In the genomic region with DNA sequence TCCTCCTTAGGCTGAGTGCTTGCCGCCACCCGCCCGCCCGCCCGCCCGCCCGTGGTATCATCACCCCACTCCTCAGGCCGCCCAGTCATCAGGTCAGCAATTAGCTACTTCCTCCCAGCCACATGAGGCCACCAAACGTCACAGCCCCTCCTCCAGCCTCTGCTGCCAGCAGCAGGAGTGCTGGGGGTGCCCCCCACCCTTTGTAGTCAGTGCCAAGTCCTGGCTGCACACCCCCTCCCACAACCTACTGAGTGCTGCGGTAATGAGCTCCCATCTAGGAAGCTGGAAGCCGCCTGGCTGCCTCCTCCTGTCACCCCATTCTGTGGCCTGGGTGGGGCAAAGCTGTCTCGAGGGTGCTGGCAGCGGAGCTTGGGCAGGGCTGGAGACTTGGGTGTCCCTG, we compare ENCODE assay signal across 9 mouse cellular contexts.
DNase-seq lines count a peak whose midpoint lies in the region; ATAC-seq and TF ChIP-seq lines count a peak whose summit lies in the region.
"Had no signal": no experiment of that assay in that cellular context is flagged by ENCODE, and none has a peak within 500 bp of the region (broad histone marks: within the 10 kb centered on the region; RNA-seq: fewer than 3 reads in every experiment).

No protein-coding gene starts in this region.

- peaks cover 48% of the 10 kb centered on the region for H3K27me3 ChIP-seq in hindbrain, embryonic 10.5 days (ENCODE audit: insufficient read depth, poor library complexity, severe bottlenecking)
- peaks cover 23% of the 10 kb centered on the region for H3K27me3 ChIP-seq in hindbrain, embryonic 12.5 days
- peaks cover 38% of the 10 kb centered on the region for H3K27me3 ChIP-seq in G1E (ENCODE audit: insufficient read depth, low read length)
- peaks cover 15% of the 10 kb centered on the region for H3K27me3 ChIP-seq in midbrain, embryonic 15.5 days (replicated peaks)

- no peak overlapping the region for H3K4me3 ChIP-seq in hindbrain, embryonic 10.5 days
- H3K4me3 ChIP-seq in hindbrain, embryonic 12.5 days = no peak overlapping the region
- H3K4me3 ChIP-seq in G1E (ENCODE audit: low read depth, low read length) = peak overlapping the region; percentile 30; the same call in 1 of the 2 replicates
- no peak overlapping the region for H3K4me3 ChIP-seq in midbrain, embryonic 15.5 days

- TF ChIP-seq CTCF in G1E (IDR thresholded peaks at IDR 0.05; ENCODE audit: low read depth, low read length) = no peak

- no peaks in the 10 kb centered on the region for H3K36me3 ChIP-seq in hindbrain, embryonic 10.5 days
- no peaks in the 10 kb centered on the region for H3K36me3 ChIP-seq in hindbrain, embryonic 12.5 days
- no peaks in the 10 kb centered on the region for H3K36me3 ChIP-seq in G1E (replicated peaks)
- no peaks in the 10 kb centered on the region for H3K36me3 ChIP-seq in midbrain, embryonic 15.5 days (replicated peaks)

- WGBS in hindbrain, embryonic 10.5 days = 58% methylated on average over 13 of the region's 13 CpGs
- 66% methylated on average over 13 of the region's 13 CpGs for WGBS in hindbrain, embryonic 12.5 days
- WGBS in midbrain, embryonic 15.5 days = 59% methylated on average over 13 of the region's 13 CpGs

- H3K9me3 ChIP-seq in hindbrain, embryonic 10.5 days = no peaks in the 10 kb centered on the region
- H3K9me3 ChIP-seq in hindbrain, embryonic 12.5 days (replicated peaks) = no peaks in the 10 kb centered on the region
- H3K9me3 ChIP-seq in G1E (replicated peaks) = no peaks in the 10 kb centered on the region
- no peaks in the 10 kb centered on the region for H3K9me3 ChIP-seq in midbrain, embryonic 15.5 days

- H3K4me2 ChIP-seq in hindbrain, embryonic 12.5 days (replicated peaks) = no peak overlapping the region
- H3K4me2 ChIP-seq in midbrain, embryonic 15.5 days = no peak overlapping the region

- no peak; the same call in 1 of the 2 replicates for ATAC-seq in hindbrain, embryonic 12.5 days (ENCODE audit: low FRiP score)
- ATAC-seq in G1E (ENCODE audit: extremely low read depth, insufficient number of reproducible peaks, low FRiP score, poor library complexity, severe bottlenecking) = peak; percentile 22; the same call in 1 of the 2 replicates
- ATAC-seq in granulocyte monocyte progenitor cell, adult 5-6 weeks (replicated peaks; ENCODE audit: poor library complexity, severe bottlenecking) = peak; percentile 10; the same call in 1 of the 2 replicates
- peak; percentile 48; the same call in 1 of the 2 replicates for ATAC-seq in midbrain, embryonic 15.5 days (replicated peaks)

- no peak overlapping the region for H3K9ac ChIP-seq in hindbrain, embryonic 12.5 days
- H3K9ac ChIP-seq in midbrain, embryonic 15.5 days = no peak overlapping the region

- peak overlapping the region; percentile 76 for H3K27ac ChIP-seq in hindbrain, embryonic 10.5 days
- H3K27ac ChIP-seq in hindbrain, embryonic 12.5 days = no peak overlapping the region
- no peak overlapping the region for H3K27ac ChIP-seq in midbrain, embryonic 15.5 days

- DNase-seq in hindbrain, embryonic 10.5 days (ENCODE audit: low spot score) = no peak
- peak; percentile 55 for DNase-seq in G1E (ENCODE audit: low spot score)
- DNase-seq in thymus, postnatal 14 days = no peak
- no peak for DNase-seq in testis, postnatal 14 days (ENCODE audit: low spot score)
- DNase-seq in kidney, adult 8-10 months = no peak
- DNase-seq: embryo, embryonic 11 days had no signal

- H3K4me1 ChIP-seq in hindbrain, embryonic 10.5 days (replicated peaks) = peaks cover 41% of the 10 kb centered on the region
- H3K4me1 ChIP-seq in hindbrain, embryonic 12.5 days = peaks cover 24% of the 10 kb centered on the region
- H3K4me1 ChIP-seq in G1E (ENCODE audit: insufficient read depth, low read depth, low read length) = peaks cover 21% of the 10 kb centered on the region
- H3K4me1 ChIP-seq in midbrain, embryonic 15.5 days = peaks cover 13% of the 10 kb centered on the region
